Mouse (Mus musculus) adrenal gland, postnatal 25 days (tissue): ENCODE results near the gene Hcn3. TPM values are rescaled to one million over a fixed set of nuclear protein-coding genes. Genes with fewer than 3 reads are reported as not detected.

Source experiments
- DNase-seq: peaks from one replicate; pipeline ENCODE4 v3.0.0; 2021; ENCODE audit warnings: mixed read lengths
- long read RNA-seq: library from polyadenylated mRNA; stranded (forward); transcript quantifications from one replicate; pipeline ENCODE4 v2.0.0, GENCODE M21; 2021
- total RNA-seq: library from RNA; stranded (reverse); gene quantifications from 2 replicates; pipeline ENCODE4 v1.2.3, GENCODE M21; 2021

Gene Hcn3
- total RNA-seq: 9.3 and 17.7 TPM in 2 replicates
- long read RNA-seq, partial matches to known transcripts: 0 of 6 reads
- long read RNA-seq, other reads (novel, unspliced or antisense): 6 of 6 reads

- peak; percentile 76 for DNase-seq
Observed at GRCm38 (mm10) chr3:89159616-89160344, at the start of gene Hcn3. Gene Hcn3, minus strand, starts transcription at chr3:89160196.

GRCm38 (mm10) chr3:89209731-89210130 is 49.7 kb upstream of the Hcn3 start:
- DNase-seq: no peak

GRCm38 (mm10) chr3:89208736-89209135 is 48.7 kb upstream of the Hcn3 start:
- DNase-seq: no peak

GRCm38 (mm10) chr3:89208075-89208657 is 48.2 kb upstream of the Hcn3 start:
- no peak for DNase-seq

GRCm38 (mm10) chr3:89206695-89207094 is 46.7 kb upstream of the Hcn3 start:
- DNase-seq: no peak

- DNase-seq: no peak
Observed at GRCm38 (mm10) chr3:89206079-89206478, 46.1 kb upstream of the Hcn3 start.

GRCm38 (mm10) chr3:89203142-89203514 is 43.1 kb upstream of the Hcn3 start:
- no peak for DNase-seq

- peak; percentile 82 for DNase-seq
Observed at GRCm38 (mm10) chr3:89202253-89203141, 42.5 kb upstream of the Hcn3 start, which contains the start of gene Gba. Gene Gba, plus strand, starts transcription at chr3:89202928.

GRCm38 (mm10) chr3:89199839-89200238 is 39.8 kb upstream of the Hcn3 start:
- no peak for DNase-seq

- peak; percentile 91 for DNase-seq
Observed at GRCm38 (mm10) chr3:89195979-89196877, 36.2 kb upstream of the Hcn3 start.

GRCm38 (mm10) chr3:89193853-89194252 is 33.9 kb upstream of the Hcn3 start:
- DNase-seq: no peak

- no peak for DNase-seq
Observed at GRCm38 (mm10) chr3:89193351-89193750, 33.4 kb upstream of the Hcn3 start.

GRCm38 (mm10) chr3:89190436-89190835 is 30.4 kb upstream of the Hcn3 start:
- DNase-seq: no peak

- no peak for DNase-seq
Observed at GRCm38 (mm10) chr3:89188478-89188875, 28.5 kb upstream of the Hcn3 start.

- no peak for DNase-seq
Observed at GRCm38 (mm10) chr3:89187690-89188477, 27.9 kb upstream of the Hcn3 start.

- no peak for DNase-seq
Observed at GRCm38 (mm10) chr3:89187197-89187596, 27.2 kb upstream of the Hcn3 start.

- DNase-seq: no peak
Observed at GRCm38 (mm10) chr3:89183959-89184315, 23.9 kb upstream of the Hcn3 start.

GRCm38 (mm10) chr3:89183058-89183958 is 23.3 kb upstream of the Hcn3 start, which contains the start of gene Fam189b:
Gene Fam189b, plus strand, starts transcription at chr3:89183143.
- peak; percentile 83 for DNase-seq

- no peak for DNase-seq
Observed at GRCm38 (mm10) chr3:89182531-89183057, 22.6 kb upstream of the Hcn3 start.
